Mouse (Mus musculus) telencephalon, adult 2 months (tissue): Measurements from ENCODE around the gene Cd33.
A peak's percentile ranks its signal among the peaks of the same experiment; 100 is the strongest.

Experiments
- DNase-seq: peaks from one replicate; pipeline ENCODE4 v3.0.0-alpha.2; 2011; ENCODE audit warnings: low read depth, low spot score

Gene Cd33

GRCm38 (mm10) chr7:43544225-43544977 is at the start of gene Cd33:
Cd33 (minus strand) TSS chr7:43544428.
- no peak for DNase-seq

GRCm38 (mm10) chr7:43584790-43585189 is 40.6 kb upstream of the Cd33 start:
- DNase-seq, result no peak

DNA sequence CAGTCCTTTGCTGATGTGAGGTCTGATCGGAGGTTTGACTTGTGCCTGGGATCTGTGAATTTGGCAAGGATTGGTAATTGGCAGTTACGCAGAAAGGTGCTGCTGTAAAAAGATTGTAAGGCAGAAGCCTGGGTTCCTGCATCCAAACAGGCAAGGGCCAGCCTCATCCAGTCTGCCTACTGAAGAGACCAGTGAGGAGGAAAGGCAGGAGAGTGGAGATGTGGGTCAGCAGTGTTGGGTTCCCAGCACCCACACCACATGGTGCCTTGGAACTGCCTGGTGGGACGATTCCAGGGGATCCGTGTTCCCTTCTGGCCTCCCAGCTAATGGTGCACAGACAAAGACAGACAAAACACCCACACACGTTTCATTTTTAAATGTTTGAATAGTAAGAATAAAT is 36.3 kb upstream of the Cd33 start:
- DNase-seq, result no peak

DNA sequence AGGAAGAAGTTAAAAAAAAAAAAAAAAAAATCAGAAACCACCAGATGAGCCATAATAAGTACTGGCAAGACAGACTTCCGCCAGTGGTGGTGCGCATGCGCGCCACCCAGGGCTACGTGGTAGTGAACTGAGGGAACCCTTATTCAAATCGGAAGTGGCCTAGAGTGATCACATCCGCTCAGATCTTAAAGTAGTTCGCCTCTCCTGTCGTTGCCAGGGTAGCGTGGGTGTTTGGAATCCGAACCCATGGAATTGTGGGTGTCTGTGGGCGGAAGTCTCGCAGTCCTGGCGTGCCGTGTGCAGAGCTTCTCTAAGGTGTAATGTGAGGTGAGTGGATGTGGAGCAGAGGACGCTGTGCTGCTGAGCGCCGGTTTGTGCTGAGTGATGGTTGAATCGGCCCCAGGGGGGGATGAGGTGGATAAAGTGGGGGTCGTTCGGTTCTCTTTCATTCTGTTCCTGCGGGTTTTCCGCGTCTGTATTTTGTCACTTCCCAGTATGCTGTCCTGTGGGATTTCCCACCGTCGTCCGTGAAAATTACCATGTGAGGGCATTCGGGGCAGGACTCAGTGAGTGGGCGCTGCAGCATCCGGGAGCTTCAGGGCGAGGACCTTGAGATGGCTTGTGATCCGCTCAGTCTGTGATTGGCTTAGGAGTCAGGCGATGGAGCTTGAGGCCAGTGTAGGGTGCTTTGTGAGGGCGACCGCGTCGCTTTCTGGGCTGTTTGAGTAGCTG is 35.4 kb upstream of the Cd33 start, which contains the start of gene Zfp719:
Gene Zfp719, plus strand, starts transcription at position 171 of the 732 bp plus-strand sequence.
- DNase-seq, result peak; percentile 100

- DNase-seq, result no peak
Observed at GRCm38 (mm10) chr7:43571216-43571615, 27.0 kb upstream of the Cd33 start.

GRCm38 (mm10) chr7:43563300-43563699 is 19.1 kb upstream of the Cd33 start:
- no peak for DNase-seq

DNA sequence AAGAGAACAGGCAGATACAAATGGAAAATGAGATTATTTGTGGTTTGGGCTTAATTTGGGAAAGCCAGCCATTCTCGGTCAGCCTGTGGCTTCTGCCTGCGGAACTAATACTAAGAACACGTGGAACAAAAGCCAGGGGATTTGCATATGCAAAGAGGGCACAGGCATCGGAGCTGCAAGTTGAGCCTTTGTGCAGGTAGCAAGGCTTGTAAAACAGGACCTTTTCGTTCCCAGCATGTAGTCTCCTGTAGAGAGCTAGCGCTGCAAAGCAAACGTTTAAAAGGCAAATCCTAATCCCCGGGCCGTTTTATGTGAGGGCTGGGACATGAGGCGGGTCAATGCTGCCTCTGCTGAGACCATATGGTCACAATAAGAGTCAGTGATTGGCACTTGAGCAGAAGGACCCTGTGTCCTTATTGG is 18.4 kb upstream of the Cd33 start:
- DNase-seq, result no peak

- peak; percentile 94 for DNase-seq
Observed at GRCm38 (mm10) chr7:43562006-43562633, 17.9 kb upstream of the Cd33 start, which contains the start of gene Zfp658. Zfp658 (plus strand) TSS chr7:43562256.

DNA sequence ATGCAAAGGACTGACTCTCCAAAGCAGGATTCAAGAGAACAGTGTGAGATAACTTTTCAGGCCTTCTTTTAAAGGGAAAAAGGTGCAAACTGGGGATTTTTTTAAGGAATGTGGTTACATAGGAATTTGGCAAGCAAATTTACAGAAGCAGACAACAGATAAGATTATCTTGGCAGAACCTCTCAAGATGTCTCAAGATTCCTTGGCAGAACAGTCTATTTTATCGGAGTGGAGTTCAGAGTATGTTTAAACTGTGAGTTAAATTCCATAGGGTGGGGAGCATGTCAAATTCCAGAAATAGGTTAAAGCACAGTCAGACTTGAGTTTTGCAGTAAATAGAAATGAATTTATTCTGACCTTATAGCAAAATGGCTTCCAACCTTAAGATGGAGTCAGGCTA is 12.7 kb upstream of the Cd33 start:
- DNase-seq, result no peak

GRCm38 (mm10) chr7:43555351-43555750 is 11.1 kb upstream of the Cd33 start:
- DNase-seq, result no peak

- DNase-seq, result no peak
Observed at GRCm38 (mm10) chr7:43554550-43554949, 10.3 kb upstream of the Cd33 start.

DNA sequence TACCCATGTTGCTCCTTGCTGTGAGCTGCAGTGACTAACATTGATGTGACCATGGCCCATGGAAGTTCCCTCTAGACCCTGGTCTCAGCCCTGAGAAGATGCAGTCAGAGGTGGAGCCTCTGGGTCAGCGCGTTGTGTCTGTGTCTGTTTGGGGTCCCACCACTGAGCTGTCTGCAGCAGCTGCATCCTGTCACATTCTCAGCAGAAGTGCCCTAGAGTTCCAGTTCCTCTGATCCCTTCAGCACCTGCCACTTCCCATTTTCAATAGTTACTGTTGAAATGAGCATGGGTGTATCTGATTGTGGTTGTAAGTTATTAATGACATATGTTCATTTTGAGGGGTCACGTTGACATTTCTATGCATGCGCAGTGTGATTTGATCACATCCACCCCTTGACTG is 8.9 kb upstream of the Cd33 start:
- DNase-seq, result no peak

DNA sequence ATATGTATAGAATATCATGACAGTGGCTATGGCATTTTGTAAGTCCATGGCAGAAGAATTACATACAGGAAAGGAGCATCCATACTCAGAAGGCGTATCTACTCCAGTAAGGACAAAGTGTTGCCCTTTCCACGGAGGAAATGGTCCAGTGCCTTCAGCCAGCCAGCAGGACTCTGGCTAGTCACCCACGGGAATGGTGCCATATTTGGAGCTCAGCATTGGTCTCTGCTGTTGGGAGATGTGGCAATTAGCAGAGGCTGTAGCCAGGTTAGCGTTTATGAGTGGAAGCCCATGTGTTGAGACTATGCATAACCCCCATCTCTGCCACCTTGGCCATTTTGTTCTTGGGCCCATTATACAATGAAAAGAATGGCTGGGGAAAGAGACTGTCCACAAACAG is 4.0 kb upstream of the Cd33 start:
- DNase-seq, result no peak

GRCm38 (mm10) chr7:43547666-43548065 is 3.4 kb upstream of the Cd33 start:
- no peak for DNase-seq

- DNase-seq, result no peak
Observed at GRCm38 (mm10) chr7:43545656-43546545, 1.7 kb upstream of the Cd33 start.

DNA sequence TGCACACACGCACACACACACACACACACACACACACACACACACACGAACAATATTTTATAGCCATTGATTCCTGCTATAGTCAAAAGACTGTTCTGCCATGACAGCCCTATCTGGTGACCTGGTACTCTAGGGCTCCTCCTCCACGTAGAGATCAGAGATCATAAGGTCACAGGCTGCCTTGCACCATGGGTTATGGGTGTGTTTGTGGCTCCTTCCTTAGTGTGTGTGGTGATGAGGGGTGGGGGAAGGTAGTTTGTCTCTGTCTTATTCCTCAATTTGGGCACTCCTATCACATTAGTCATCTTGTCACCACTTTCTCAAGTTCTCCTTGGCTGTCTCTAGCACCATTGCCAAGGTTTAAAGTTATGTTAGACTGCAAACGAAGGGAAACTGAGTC is 5.7 kb downstream of the Cd33 start:
- no peak for DNase-seq

DNA sequence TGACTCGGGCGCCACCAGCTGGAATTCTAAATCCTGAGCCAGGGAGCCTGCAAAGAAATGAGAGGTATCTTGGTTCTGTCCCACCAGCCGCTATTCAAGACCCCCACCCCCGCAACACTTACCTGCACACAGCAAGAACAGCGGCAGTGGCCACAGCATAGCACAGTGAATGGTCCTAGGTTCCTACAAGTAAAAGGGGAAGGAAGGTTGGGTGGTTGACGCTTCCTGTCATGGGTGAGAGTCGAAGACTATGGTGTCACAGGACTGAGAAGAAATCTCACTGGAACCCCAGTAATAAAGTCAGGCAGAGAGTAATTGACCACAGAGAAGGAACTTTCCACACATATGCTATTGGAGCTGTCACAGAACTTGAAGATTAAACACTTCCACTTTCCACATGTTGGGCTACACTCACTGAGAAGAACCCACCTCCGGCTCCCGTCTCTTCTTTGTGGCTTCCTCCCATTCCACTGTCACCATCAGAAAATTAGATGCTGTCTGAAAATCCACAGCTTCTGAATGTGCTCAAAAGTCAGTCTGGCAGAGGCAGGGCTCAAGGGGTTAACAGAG is 11.2 kb downstream of the Cd33 start:
- DNase-seq, result no peak

DNA sequence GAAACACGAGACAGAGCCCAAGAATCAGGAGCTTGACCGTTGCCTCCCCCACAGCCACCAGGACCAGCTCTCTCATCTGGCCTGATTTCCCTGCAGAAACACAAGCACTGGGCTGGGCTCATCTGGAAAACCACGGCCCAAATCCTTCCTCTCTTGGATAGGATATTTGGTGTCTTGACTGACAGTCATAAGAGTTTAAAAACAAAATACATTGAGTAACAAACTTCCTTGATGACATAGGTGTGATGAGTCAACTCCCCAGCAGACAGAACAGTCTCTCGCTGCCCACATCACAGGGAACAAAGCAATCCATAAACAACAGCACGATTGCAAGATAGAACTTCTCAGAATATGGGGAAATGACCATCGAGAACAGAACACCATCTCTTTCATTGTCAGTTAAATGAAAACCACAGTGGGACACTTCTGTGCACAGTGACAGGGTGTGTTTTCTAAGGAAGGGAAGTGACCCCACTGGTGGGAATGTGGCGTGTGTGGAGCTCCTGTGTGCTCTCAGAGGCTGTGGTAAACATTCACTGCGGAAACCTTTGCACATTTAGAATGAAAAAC is 13.9 kb downstream of the Cd33 start:
- DNase-seq, result no peak

DNA sequence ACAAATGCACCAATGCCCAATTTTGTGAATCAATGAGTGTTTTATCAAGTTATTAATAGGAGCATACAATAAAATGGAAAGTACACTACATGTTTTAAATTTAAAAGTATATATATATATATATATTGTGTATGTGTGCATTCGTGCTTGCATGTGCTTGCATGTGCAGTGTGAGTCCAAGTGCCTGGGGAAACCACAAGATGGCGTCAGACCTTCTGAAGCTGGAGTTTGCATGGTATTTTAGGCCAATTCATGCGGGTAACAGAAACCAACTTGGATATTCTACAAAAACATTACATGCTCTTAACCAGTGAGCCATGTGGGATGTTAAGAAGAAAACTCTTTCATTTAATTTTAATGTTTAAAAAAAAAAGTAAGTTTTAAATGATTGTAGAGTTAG is 18.9 kb downstream of the Cd33 start:
- no peak for DNase-seq

DNA sequence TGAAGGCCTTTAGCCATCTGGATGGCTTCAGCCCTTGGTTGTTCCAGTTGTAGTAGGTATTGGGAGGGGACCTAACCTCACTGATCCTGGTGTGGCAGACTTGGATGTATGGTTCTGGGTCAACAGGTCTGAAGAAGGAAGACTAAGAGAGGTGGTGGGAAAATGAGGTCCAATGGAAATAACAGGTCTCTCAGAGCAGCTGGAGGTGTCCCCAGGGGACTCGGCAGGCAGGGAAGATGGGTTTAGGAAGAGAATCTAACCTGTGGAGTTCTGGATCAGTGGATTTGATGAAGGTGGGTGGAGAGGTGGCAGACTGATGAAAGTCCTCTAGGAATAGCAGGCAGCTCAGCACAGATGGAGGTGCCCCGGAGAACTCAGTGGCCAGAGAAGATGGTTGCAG is 21.5 kb downstream of the Cd33 start:
- no peak for DNase-seq

DNA sequence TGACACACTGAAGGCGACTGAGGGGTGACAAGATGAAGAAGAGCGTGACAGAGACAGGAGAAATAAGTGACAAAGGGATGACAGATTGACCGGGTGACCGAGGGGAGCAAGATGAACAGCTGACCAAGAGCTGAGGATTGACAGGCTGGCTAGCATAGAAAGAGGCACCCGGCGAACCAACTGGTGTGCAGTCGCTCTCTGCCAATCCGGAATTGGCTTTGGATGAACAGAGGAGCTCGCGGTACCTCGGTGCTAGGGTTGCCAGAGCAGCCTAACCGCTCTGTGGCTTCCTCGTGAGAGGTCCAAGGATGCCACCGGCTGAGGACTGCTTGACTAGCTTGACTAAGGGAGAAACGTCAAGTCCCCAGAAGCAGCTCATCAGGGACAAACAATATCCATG is 25.9 kb downstream of the Cd33 start:
- DNase-seq, result no peak
